Mouse (Mus musculus): ENCODE measurements at regions not wholly inside any gene's neighbourhood (a gene's known extent, or its start where the extent isn't known, plus 50 kb on each side); places are given as distances from the start of the nearest gene placed in this dataset.

- Histone ChIP-seq H3K36me3 (replicated peaks) (no peaks in the 10 kb centered on the region), H3K4me1 (peaks cover 33% of the 10 kb centered on the region), H3K9me3 (no peaks in the 10 kb centered on the region), H3K27me3 (ENCODE audit: poor library complexity, severe bottlenecking) (no peaks in the 10 kb centered on the region), H3K27ac (peak overlapping the region; percentile 25; the same call in 1 of the 2 replicates), H3K4me3 (no peak overlapping the region)
- 37% methylated on average over 7 of the region's 7 CpGs for WGBS
- DNase-seq (ENCODE audit: extremely low spot score, low spot score): no peak
Observed at GRCm38 (mm10) chr11:24696561-24696960, 618.7 kb downstream of the Bcl11a start.

- Histone ChIP-seq H3K9me3 (no peaks in the 10 kb centered on the region), H3K4me1 (no peaks in the 10 kb centered on the region; the same call in 1 of the 2 replicates), H3K36me3 (replicated peaks) (no peaks in the 10 kb centered on the region), H3K27me3 (ENCODE audit: poor library complexity, severe bottlenecking) (no peaks in the 10 kb centered on the region), H3K4me3 (no peak overlapping the region), H3K27ac (no peak overlapping the region)
- DNase-seq (ENCODE audit: extremely low spot score, low spot score): no peak
- 96% methylated on average over 3 of the region's 3 CpGs for WGBS
Observed at GRCm38 (mm10) chr11:24708790-24709189, 630.9 kb downstream of the Bcl11a start.

GRCm38 (mm10) chr11:24716539-24717287, 638.9 kb downstream of the Bcl11a start:
- H3K36me3 ChIP-seq (replicated peaks): no peaks in the 10 kb centered on the region

GRCm38 (mm10) chr11:24724259-24724937, 646.5 kb downstream of the Bcl11a start:
- H3K4me3 ChIP-seq: no peak overlapping the region
- WGBS: 92% methylated on average over 5 of the region's 5 CpGs
- DNase-seq (ENCODE audit: extremely low spot score, low spot score): no peak
- H3K27ac ChIP-seq: no peak overlapping the region
- peaks cover 4% of the 10 kb centered on the region for H3K4me1 ChIP-seq
- no peaks in the 10 kb centered on the region for H3K27me3 ChIP-seq (ENCODE audit: poor library complexity, severe bottlenecking)
- H3K36me3 ChIP-seq (replicated peaks): no peaks in the 10 kb centered on the region
- no peaks in the 10 kb centered on the region for H3K9me3 ChIP-seq

More at GRCm38 (mm10) chr11:24716539-24717287, 638.9 kb downstream of the Bcl11a start:
- H3K9me3 ChIP-seq: no peaks in the 10 kb centered on the region
- no peak for DNase-seq (ENCODE audit: extremely low spot score, low spot score)
- 87% methylated on average over 12 of the region's 12 CpGs for WGBS
- no peak overlapping the region for H3K27ac ChIP-seq
- H3K4me1 ChIP-seq: peaks cover 17% of the 10 kb centered on the region
- no peak overlapping the region for H3K4me3 ChIP-seq
- no peaks in the 10 kb centered on the region for H3K27me3 ChIP-seq (ENCODE audit: poor library complexity, severe bottlenecking)

GRCm38 (mm10) chr11:24726331-24726730, 648.5 kb downstream of the Bcl11a start:
- Histone ChIP-seq H3K27me3 (ENCODE audit: poor library complexity, severe bottlenecking) (no peaks in the 10 kb centered on the region), H3K4me3 (no peak overlapping the region), H3K9me3 (no peaks in the 10 kb centered on the region), H3K27ac (no peak overlapping the region), H3K4me1 (peaks cover 4% of the 10 kb centered on the region), H3K36me3 (replicated peaks) (no peaks in the 10 kb centered on the region)
- no peak for DNase-seq (ENCODE audit: extremely low spot score, low spot score)
- WGBS: 34% methylated on average over 3 of the region's 3 CpGs

GRCm38 (mm10) chr11:24727404-24727803, 649.5 kb downstream of the Bcl11a start:
- no peak for DNase-seq (ENCODE audit: extremely low spot score, low spot score)
- no peaks in the 10 kb centered on the region for H3K36me3 ChIP-seq (replicated peaks)
- H3K27ac ChIP-seq: no peak overlapping the region
- H3K27me3 ChIP-seq (ENCODE audit: poor library complexity, severe bottlenecking): no peaks in the 10 kb centered on the region
- peaks cover 6% of the 10 kb centered on the region for H3K4me1 ChIP-seq
- no peak overlapping the region for H3K4me3 ChIP-seq
- no peaks in the 10 kb centered on the region for H3K9me3 ChIP-seq
- 61% methylated on average over 1 of the region's 1 CpGs for WGBS

GRCm38 (mm10) chr11:24731431-24731830, 653.6 kb downstream of the Bcl11a start:
- H3K36me3 ChIP-seq (replicated peaks): no peaks in the 10 kb centered on the region
- no peak overlapping the region for H3K27ac ChIP-seq
- H3K4me1 ChIP-seq: peaks cover 2% of the 10 kb centered on the region
- H3K27me3 ChIP-seq (ENCODE audit: poor library complexity, severe bottlenecking): no peaks in the 10 kb centered on the region
- no peaks in the 10 kb centered on the region for H3K9me3 ChIP-seq
- DNase-seq (ENCODE audit: extremely low spot score, low spot score): no peak
- H3K4me3 ChIP-seq: no peak overlapping the region
- WGBS: 20% methylated on average over 1 of the region's 1 CpGs

GRCm38 (mm10) chr11:24739710-24740255, 661.9 kb downstream of the Bcl11a start:
- WGBS: 4% methylated on average over 14 of the region's 14 CpGs
- no peaks in the 10 kb centered on the region for H3K9me3 ChIP-seq
- H3K27ac ChIP-seq: peak overlapping the region; percentile 79
- H3K27me3 ChIP-seq (ENCODE audit: poor library complexity, severe bottlenecking): 0 out of 2 replicates have a peak, but pooled peaks cover 3% of the 10 kb centered on the region
- peak overlapping the region; percentile 43 for H3K4me3 ChIP-seq
- H3K36me3 ChIP-seq (replicated peaks): no peaks in the 10 kb centered on the region
- H3K4me1 ChIP-seq: peaks cover 39% of the 10 kb centered on the region
- peak; percentile 33 for DNase-seq (ENCODE audit: extremely low spot score, low spot score)

- DNase-seq (ENCODE audit: extremely low spot score, low spot score): no peak
- Histone ChIP-seq H3K27ac (no peak overlapping the region), H3K9me3 (no peaks in the 10 kb centered on the region), H3K27me3 (ENCODE audit: poor library complexity, severe bottlenecking) (0 out of 2 replicates have a peak, but pooled peaks cover 3% of the 10 kb centered on the region), H3K4me3 (no peak overlapping the region), H3K36me3 (replicated peaks) (no peaks in the 10 kb centered on the region), H3K4me1 (peaks cover 39% of the 10 kb centered on the region)
- WGBS: 58% methylated on average over 2 of the region's 2 CpGs
Observed at GRCm38 (mm10) chr11:24740466-24740865, 662.6 kb downstream of the Bcl11a start.

GRCm38 (mm10) chr11:24742561-24742960, 664.7 kb downstream of the Bcl11a start:
- no peak overlapping the region for H3K4me3 ChIP-seq
- H3K27me3 ChIP-seq (ENCODE audit: poor library complexity, severe bottlenecking): 0 out of 2 replicates have a peak, but pooled peaks cover 3% of the 10 kb centered on the region
- DNase-seq (ENCODE audit: extremely low spot score, low spot score): no peak
- H3K9me3 ChIP-seq: no peaks in the 10 kb centered on the region
- H3K27ac ChIP-seq: no peak overlapping the region
- WGBS: 57% methylated on average over 8 of the region's 8 CpGs
- peaks cover 39% of the 10 kb centered on the region for H3K4me1 ChIP-seq
- H3K36me3 ChIP-seq (replicated peaks): no peaks in the 10 kb centered on the region

GRCm38 (mm10) chr11:24743439-24743838, 665.6 kb downstream of the Bcl11a start:
- no peak overlapping the region for H3K4me3 ChIP-seq
- 0 out of 2 replicates have a peak, but pooled peaks cover 3% of the 10 kb centered on the region for H3K27me3 ChIP-seq (ENCODE audit: poor library complexity, severe bottlenecking)
- H3K9me3 ChIP-seq: no peaks in the 10 kb centered on the region
- 39% methylated on average over 1 of the region's 1 CpGs for WGBS
- DNase-seq (ENCODE audit: extremely low spot score, low spot score): no peak
- no peaks in the 10 kb centered on the region for H3K36me3 ChIP-seq (replicated peaks)
- peak overlapping the region; percentile 31; the same call in 1 of the 2 replicates for H3K27ac ChIP-seq
- peaks cover 39% of the 10 kb centered on the region for H3K4me1 ChIP-seq

- H3K36me3 ChIP-seq (replicated peaks): no peaks in the 10 kb centered on the region
- no peak overlapping the region for H3K27ac ChIP-seq
- WGBS: 84% methylated on average over 4 of the region's 4 CpGs
- no peak for DNase-seq (ENCODE audit: extremely low spot score, low spot score)
- H3K4me1 ChIP-seq: peaks cover 21% of the 10 kb centered on the region
- no peaks in the 10 kb centered on the region for H3K27me3 ChIP-seq (ENCODE audit: poor library complexity, severe bottlenecking)
- H3K9me3 ChIP-seq: no peaks in the 10 kb centered on the region
- H3K4me3 ChIP-seq: no peak overlapping the region
Observed at GRCm38 (mm10) chr11:24745841-24746240, 668.0 kb downstream of the Bcl11a start.
